Mouse (Mus musculus): ENCODE measurements at regions not wholly inside any gene's neighbourhood (a gene's known extent, or its start where the extent isn't known, plus 50 kb on each side); places are given as distances from the start of the nearest gene placed in this dataset.

- TF ChIP-seq POLR2AphosphoS2 (IDR thresholded peaks at IDR 0.05; ENCODE audit: insufficient read length, low read depth) (no peak), TCF3 (IDR thresholded peaks at IDR 0.05; ENCODE audit: insufficient read length, low read depth) (no peak), E2F4 (IDR thresholded peaks at IDR 0.05; ENCODE audit: insufficient read depth) (no peak), POLR2A (IDR thresholded peaks at IDR 0.05; ENCODE audit: insufficient read length, low read depth) (no peak), CEBPB (IDR thresholded peaks at IDR 0.05; ENCODE audit: insufficient read depth, poor library complexity, severe bottlenecking) (no peak), MAX (IDR thresholded peaks at IDR 0.05; ENCODE audit: low read depth) (no peak), USF1 (IDR thresholded peaks at IDR 0.05; ENCODE audit: low read depth) (no peak), TCF12 (IDR thresholded peaks at IDR 0.05; ENCODE audit: insufficient read depth, poor library complexity, severe bottlenecking) (no peak), MYOD1 (IDR thresholded peaks at IDR 0.05; ENCODE audit: control insufficient read depth in 1 of 3, insufficient read length in 2 of 3, low read depth in 2 of 3) (no peak), MYOG (IDR thresholded peaks at IDR 0.05; ENCODE audit: control insufficient read depth in 1 of 3, insufficient read depth in 1 of 3, insufficient read length in 2 of 3, low read depth in 2 of 3) (no peak), SRF (IDR thresholded peaks at IDR 0.05; ENCODE audit: control insufficient read depth, insufficient read length, low read depth) (no peak), REST (IDR thresholded peaks at IDR 0.05; ENCODE audit: insufficient read depth, insufficient read length) (no peak)
Measured at GRCm38 (mm10) chr14:13037426-13037825, 214.5 kb upstream of the Cadps start.
